Mouse (Mus musculus): ENCODE measurements around the gene Dock7. TPM values are rescaled to one million over a fixed set of nuclear protein-coding genes. Genes with fewer than 3 reads are reported as not detected.
"Not testable (repeated sequence)": the region's sequence is repeated elsewhere in the genome, so short reads cannot be mapped to it uniquely, and the experiment has no call there.

Dock7 gene
- polyA plus RNA-seq, 2 experiments from 2014 or later: not detected

GRCm38 (mm10) chr4:99005574-99005973 is 115.1 kb downstream of the Dock7 start:
- no peak for ATAC-seq

GRCm38 (mm10) chr4:98993491-98993890 is 127.2 kb downstream of the Dock7 start:
- ATAC-seq: no peak

GRCm38 (mm10) chr4:98984701-98985100 is 136.0 kb downstream of the Dock7 start:
- no peak for ATAC-seq

DNA sequence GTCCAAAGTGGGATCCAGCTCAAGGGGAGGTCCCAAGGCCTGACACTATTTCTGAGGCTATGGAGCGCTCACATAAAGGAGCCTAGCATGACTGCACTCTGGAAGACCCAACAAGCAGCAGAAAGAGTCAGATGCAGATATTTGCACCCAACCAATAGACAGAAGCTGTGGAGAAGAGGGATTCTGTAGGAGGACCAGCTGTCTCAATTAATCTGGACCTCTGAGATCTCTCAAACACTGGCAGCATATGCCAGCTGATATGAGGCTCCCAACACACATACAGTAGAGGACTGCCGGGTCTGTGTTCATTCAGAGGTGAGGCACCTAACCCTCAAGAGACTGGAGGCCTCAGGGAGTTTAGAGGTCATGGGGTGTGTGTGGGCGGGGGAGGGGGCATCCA is 140.7 kb downstream of the Dock7 start:
- ATAC-seq: not testable (repeated sequence)

DNA sequence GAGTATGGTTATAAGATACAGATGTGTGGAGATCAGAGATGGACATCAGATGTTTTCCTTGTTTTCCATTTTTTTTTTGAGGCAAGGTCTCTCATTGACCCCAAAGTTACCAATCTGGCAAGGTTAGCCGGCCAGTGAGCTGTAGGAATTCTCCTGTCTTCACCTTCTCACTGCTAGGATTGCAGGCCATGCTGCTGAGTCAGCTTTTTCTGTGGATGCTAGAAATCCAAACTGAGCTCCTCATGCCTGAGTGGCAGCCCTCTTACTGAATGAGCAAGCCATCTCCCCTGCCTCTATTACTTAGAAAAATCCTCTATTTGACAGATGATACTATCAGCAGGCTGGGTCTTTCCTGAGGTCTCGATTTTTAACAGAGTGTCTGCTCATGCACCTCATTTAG is 142.0 kb downstream of the Dock7 start:
- no peak for ATAC-seq

DNA sequence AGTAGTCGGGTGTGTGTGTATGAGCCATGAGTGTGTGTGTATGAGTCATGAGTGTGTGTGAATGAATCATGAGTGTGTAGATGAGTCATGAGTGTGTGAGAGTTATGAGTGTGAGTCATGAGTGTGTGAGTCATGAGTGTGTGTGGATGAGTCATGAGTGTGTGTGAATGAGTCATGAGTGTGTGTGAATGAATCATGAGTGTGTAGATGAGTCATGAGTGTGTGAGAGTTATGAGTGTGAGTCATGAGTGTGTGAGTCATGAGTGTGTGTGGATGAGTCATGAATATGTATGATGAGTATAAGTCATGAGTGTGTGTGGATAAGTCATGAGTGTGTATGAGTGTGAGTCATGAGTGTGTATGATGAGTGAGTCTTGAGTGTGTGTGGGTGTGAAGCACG is 142.4 kb downstream of the Dock7 start:
- ATAC-seq: not testable (repeated sequence)

GRCm38 (mm10) chr4:98975741-98976140 is 145.0 kb downstream of the Dock7 start:
- no peak for ATAC-seq

DNA sequence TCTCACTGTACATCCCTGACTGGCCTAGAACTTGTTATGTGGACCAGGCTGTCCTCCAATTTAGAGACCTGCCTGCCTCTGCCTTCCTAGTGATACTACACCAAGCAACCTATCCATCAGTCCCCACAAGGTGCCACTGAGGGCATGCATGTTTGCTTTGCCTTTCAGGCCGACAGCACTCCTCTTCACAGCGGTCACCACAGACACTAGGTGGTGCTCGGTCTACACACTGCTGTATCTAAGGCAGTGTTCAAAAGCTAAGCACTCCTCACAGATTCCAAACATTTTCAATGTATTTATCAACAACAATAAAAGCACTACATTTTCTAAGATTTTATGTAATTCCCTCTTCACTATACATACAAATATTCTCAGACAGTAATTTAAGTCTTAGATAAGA is 150.8 kb downstream of the Dock7 start:
- ATAC-seq: no peak

GRCm38 (mm10) chr4:98960243-98960642 is 160.5 kb downstream of the Dock7 start:
- ATAC-seq: no peak

- ATAC-seq: no peak
These were observed 164.7 kb downstream of the Dock7 start for GRCm38 (mm10) chr4:98955986-98956385.

- ATAC-seq: no peak
These were observed 170.2 kb downstream of the Dock7 start for GRCm38 (mm10) chr4:98950563-98950962.

GRCm38 (mm10) chr4:98938210-98938609 is 182.5 kb downstream of the Dock7 start:
- not testable (repeated sequence) for ATAC-seq

DNA sequence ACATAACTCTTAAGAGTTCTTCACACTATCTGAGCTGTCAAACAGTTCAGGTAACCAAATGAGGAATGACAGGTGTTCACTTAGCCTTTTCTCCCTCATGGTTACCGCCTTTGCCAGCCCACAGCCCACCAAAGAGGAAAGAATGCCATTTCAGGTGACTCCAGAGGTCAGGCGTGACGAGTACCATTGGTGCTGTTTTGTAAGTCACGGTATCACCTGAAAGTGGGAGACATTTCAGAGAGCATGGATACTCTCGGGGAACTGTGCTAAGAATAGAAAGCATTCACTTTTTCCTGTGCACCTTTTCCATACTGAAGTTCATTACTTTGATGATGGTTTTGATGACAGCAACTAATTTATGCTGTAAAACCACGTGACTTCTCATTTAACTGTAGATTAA is 184.7 kb downstream of the Dock7 start:
- no peak for ATAC-seq

- ATAC-seq: no peak
These were observed 195.4 kb downstream of the Dock7 start for GRCm38 (mm10) chr4:98925250-98925781.

DNA sequence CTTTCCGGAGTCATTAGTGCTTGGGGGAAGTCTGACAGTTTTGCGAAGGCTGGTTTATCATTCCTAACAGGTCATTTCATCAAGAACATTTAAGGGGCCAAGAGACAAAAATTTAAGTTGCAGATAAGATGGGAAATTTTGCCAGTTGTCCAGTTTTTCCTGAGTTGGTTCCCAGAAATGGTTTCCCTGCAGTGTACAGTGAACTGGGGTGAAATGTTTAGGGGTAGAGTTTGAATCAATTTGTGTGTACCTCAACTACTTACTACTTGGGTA is 195.9 kb downstream of the Dock7 start:
- no peak for ATAC-seq

DNA sequence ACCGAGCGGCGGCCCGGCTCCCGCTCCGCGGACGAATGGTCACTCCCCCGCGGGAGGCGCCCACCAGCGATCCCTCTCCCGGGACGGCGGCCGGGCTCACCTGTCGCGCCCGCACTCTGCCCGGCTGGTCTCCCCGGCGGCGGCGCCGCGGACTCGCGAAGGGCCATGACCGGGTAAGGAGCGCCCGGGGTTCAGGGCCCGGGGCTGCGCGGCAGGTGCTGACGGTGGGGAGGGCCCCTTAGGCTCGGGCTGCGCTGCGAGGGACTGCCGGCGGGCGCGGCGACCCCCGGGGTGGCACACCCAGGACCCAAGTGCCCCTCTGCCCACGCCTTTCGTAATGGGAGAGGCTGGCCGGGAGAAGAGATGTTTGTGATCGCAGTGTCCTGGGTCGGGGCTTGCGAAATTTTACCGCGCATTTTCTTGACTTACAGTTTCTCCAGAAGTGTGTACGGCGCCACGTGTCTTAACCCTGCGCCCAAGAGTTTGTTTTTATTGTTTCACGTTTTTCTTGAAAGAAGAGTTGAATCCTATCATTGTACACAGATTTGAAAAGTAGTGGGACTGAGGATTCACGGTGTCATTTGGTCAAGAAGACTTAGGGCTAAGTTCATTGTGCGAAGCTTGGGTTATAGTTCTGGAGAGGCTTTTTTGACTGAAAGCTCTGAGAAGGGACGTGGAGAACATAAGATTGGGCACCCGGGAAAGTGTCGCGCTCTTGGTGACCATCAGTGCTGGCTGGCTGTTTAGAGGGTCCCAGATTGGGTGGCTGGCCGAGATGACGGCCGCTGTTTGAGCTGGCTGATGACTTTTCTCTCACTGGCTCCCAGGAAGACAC is 196.4 kb downstream of the Dock7 start:
- ATAC-seq: no peak

- peak; percentile 7 for ATAC-seq
These were observed 197.1 kb downstream of the Dock7 start, which contains the start of gene Usp1 for GRCm38 (mm10) chr4:98923568-98924070. Gene Usp1, plus strand, starts transcription at chr4:98923810.

DNA sequence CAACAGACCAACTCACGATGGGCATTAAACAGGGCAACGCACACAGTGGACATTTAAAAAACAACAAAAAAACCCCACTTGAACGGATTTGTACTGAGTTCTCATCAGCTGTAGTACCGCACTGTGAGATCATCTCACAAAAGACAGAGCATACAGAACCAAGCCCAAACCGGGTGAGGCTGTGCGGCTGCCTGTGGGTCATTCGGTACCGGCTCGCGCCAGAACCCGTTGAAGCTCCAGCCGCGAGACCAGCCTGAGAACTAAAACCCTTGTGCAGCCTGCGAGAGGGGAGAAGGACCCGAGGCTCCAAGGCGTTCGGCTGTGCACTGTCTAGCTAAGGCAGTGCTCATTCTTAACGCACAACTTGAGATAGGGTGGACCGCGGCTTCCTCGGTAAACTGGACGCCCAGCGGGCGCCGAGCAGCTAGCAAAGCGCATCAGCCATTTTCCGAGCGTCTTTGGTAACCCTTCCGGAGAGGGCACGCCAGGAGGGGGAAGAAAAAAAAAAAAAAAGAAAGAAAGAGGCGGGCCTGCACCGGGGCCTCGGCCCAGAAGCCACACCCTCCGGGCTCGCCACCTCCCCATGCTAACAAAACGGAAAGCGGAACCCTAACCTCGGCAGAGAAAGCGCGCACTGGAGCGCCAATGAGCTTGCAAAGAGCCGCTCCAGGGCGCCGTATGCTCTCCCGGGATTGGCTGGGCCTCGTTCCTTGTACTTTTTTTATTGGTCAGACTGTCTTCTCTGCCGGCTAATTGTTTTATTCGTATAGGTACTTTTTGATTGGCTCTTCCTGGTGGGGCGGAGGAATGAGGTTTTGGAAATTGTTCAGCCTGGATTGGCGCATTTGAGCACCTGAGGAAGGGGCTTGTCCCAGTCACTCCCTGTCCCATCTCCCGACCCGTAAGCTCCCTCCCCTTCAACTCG is 197.8 kb downstream of the Dock7 start:
- peak; percentile 89 for ATAC-seq

DNA sequence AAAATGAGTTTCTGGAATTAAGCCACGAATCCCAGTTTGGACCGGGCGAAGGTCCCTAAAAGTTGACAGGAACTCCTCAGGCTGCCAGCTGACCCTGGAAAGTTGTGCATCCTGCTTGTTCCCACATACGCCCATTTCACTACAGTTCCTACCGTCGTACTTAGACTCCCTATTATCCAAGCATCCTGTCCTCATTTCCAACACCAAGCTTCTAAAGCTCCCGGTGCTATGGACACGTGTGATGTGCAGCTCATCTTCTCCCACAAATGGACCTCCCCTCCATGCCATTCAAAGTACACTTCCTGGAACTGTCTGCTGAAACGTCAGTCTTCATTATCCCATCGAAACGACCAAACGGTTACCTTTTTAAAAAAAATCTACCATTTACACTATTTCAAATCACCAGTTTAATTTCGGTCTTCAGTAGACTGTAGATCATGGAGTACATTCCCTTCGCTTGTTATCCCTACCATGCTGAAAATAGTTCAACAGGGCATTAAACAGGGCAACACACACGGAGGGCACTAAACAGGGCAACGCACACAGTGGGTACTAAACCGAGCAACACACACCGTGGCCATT is 198.6 kb downstream of the Dock7 start:
- ATAC-seq: no peak

DNA sequence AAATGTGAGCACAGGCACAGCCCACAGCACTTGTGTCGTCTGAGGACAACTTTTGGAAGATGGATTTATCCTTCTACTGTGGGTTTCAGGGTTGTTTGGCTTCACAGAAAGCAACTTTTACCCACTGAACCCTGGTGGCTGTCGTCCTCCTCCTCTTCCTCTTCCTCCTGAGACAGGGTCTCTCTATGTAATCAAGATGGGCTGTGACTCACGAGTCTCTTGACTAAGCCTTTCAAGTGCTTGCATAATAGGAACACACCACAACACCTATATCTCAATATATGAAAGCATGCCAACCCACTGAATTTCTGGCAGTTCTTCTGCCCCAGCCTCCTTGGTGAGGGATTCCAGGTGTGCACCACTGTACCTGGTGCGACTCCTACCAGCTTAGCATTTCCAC is 199.8 kb downstream of the Dock7 start:
- no peak for ATAC-seq

DNA sequence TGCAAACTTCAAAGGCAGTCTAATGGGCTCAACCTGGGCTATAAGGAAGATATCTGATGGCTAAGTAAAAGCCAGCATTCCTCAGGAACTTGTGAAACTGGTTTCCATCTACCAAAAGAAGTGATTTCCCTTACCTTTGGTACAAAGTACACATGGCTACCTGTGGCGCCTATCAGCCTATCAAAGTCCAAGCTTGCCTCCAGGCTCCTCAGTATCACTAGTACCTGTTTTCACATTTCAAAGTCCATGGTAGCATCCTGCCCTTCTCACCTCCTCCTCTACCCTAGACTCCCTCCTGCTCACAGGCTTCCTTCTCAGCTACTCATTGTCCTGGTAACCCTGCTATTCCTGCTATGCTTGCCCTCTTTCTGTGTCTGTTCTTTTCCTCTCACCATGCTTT is 202.5 kb downstream of the Dock7 start:
- no peak for ATAC-seq

DNA sequence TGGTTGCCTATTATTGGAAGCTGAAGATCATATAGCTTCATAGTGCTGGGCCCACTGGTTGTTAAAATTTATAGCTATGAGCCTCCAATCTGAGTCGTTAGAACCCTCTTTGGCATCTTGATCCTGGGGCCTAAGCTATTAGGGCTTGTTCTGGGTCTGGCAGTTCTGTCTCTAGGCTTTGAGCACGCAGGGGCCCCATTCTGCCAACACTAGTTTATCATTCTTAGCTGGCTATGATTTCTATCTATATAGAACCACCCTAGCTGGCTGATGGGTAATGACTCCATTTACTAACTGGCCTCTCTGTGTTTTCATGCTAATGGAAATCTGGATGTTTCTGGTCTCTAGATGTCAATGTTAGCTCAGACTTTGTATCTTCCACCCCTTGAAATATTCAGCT is 203.0 kb downstream of the Dock7 start:
- ATAC-seq: no peak

- ATAC-seq: no peak
These were observed 210.5 kb downstream of the Dock7 start for GRCm38 (mm10) chr4:98910246-98910645.

All from CD4-positive, CD25-positive, alpha-beta regulatory T cell, adult 4 months (primary cell).